Mouse (Mus musculus): ENCODE data around the gene Hps4. TPM values are rescaled to one million over a fixed set of nuclear protein-coding genes. Genes with fewer than 3 reads are reported as not detected.
A peak's percentile ranks its signal among the peaks of the same experiment; 100 is the strongest.

The Hps4 gene
- 47.2 and 53.5 TPM in 2 replicates for polyA plus RNA-seq (2012; rRNA removed)

DNA sequence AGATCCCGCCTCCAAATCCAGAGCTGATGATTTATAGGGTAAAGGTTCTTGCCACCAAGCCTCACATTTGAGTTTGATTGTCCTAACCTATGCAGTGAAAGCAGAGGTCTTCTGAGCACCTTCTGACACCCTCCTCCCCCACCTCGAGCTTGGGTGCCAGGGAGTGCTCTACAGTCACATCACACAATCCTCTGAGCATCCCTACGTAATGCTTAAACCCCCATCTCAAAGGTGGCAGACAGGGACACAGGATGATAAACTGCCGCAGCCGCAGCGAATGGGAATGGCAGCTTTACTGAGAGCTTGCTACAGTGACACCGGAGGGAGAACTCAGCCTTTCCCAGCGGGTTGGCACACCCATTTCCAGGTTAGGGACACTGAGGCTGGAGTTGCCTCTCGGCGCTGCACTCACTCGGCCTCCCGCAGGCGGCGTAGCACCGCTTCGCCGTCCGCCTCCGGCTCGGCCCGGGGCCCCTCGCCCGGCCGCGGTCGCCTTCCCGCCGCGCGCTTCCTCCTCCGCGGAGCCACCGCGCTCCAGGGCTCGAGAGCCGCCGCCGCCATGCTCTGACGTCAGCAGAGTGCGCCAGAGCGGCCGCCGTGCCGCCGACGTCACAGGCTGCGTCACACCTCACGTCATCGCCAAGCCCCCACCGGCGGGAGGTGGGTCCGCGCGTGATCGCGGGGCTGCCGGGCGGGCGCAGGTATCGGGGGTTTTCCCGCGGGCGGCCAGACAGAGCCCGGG, at the start of gene Hps4, which contains the start of gene Srrd:
Hps4 (plus strand) TSS at position 621 of the 742 bp plus-strand sequence.
Srrd (minus strand) TSS at position 578 of the 742 bp plus-strand sequence.
- Histone ChIP-seq H3K4me1 (ENCODE audit: control insufficient read depth, insufficient read depth, low read length) (peaks cover 7% of the 10 kb centered on the region), H3K27ac (ENCODE audit: insufficient read depth, low read length) (no peak within 1 kb of the TSS)
- TF ChIP-seq CTCF (IDR thresholded peaks at IDR 0.05; ENCODE audit: extremely low read depth, insufficient read depth, low read length) (no peak), POLR2A (IDR thresholded peaks at IDR 0.05; ENCODE audit: extremely low read depth, insufficient read depth, low read length) (peak; percentile 57; the same call in 1 of the 2 replicates)

DNA sequence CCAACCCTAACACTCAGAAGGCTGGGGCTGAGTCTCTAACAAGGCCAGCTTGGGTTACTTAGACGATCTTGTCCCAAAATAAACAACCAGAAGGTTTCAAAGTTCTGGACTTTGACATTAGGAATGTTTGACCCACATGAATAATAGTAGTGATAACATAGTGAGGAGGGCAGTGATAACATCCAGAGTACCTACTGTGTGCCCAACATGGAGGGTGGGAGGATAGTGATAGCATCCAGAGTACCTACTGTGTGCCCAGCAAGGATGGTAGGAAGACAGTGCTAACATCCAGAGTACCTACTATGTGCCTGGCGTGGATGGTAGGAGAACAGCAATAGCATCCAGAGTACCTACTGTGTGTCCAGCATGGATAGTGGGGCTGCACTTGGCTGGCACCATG, 49.1 kb upstream of the Hps4 start:
- no peak overlapping the region for H3K27ac ChIP-seq (ENCODE audit: insufficient read depth, low read length)
- H3K4me3 ChIP-seq (ENCODE audit: insufficient read depth, low read length), result no peak overlapping the region
- TF ChIP-seq POLR2A (IDR thresholded peaks at IDR 0.05; ENCODE audit: extremely low read depth, insufficient read depth, low read length) (no peak), CTCF (IDR thresholded peaks at IDR 0.05; ENCODE audit: extremely low read depth, insufficient read depth, low read length) (no peak)
- peaks cover 12% of the 10 kb centered on the region for H3K4me1 ChIP-seq (ENCODE audit: control insufficient read depth, insufficient read depth, low read length)

More for the DNA sequence above, at the start of gene Hps4, which contains the start of gene Srrd:
- peak within 1 kb of the TSS; percentile 76 for H3K4me3 ChIP-seq (ENCODE audit: insufficient read depth, low read length)

DNA sequence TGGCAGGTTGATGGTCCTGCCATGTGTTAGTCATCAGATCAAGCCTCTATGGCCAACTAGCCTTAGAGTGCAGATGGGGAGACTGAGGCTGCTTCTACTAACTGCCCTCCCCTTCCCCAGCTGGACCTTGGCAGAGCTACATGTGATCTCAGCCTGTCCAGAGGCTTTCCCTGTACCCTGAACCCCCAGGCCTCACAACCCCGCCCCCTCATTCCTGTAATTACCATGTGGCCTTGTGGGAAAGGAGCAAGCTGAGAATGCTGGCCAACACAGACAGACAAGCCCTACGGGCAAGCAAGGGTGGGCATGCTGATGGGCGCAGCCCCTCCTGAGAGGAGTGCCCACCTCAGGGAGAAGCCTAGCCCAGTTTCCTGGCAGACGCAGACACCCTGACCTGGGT, 48.2 kb upstream of the Hps4 start:
- TF ChIP-seq CTCF (IDR thresholded peaks at IDR 0.05; ENCODE audit: extremely low read depth, insufficient read depth, low read length) (no peak), POLR2A (IDR thresholded peaks at IDR 0.05; ENCODE audit: extremely low read depth, insufficient read depth, low read length) (no peak)
- no peak overlapping the region for H3K4me3 ChIP-seq (ENCODE audit: insufficient read depth, low read length)
- peaks cover 12% of the 10 kb centered on the region for H3K4me1 ChIP-seq (ENCODE audit: control insufficient read depth, insufficient read depth, low read length)
- no peak overlapping the region for H3K27ac ChIP-seq (ENCODE audit: insufficient read depth, low read length)

DNA sequence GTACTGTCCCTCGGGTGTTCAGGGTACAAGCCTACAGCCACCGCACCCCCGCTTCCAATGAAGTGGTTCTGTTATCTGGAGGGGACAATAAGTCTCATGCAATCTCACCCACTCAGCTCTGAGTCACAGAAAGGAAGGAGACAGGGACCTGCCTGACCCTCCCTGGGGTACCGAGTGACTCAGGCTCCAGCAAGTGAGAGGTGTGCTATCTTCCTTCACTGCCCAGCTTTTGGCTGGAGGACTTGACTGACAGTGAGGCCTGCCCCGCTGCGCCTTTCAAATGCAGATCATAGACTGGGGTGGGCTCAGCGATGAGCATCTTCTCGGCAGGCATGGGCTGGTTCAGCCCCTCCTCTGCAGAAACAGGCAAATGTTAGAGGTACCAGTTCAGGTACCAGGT, 47.7 kb upstream of the Hps4 start:
- Histone ChIP-seq H3K4me3 (ENCODE audit: insufficient read depth, low read length) (no peak overlapping the region), H3K4me1 (ENCODE audit: control insufficient read depth, insufficient read depth, low read length) (peaks cover 13% of the 10 kb centered on the region), H3K27ac (ENCODE audit: insufficient read depth, low read length) (no peak overlapping the region)
- TF ChIP-seq POLR2A (IDR thresholded peaks at IDR 0.05; ENCODE audit: extremely low read depth, insufficient read depth, low read length) (no peak), CTCF (IDR thresholded peaks at IDR 0.05; ENCODE audit: extremely low read depth, insufficient read depth, low read length) (no peak)

DNA sequence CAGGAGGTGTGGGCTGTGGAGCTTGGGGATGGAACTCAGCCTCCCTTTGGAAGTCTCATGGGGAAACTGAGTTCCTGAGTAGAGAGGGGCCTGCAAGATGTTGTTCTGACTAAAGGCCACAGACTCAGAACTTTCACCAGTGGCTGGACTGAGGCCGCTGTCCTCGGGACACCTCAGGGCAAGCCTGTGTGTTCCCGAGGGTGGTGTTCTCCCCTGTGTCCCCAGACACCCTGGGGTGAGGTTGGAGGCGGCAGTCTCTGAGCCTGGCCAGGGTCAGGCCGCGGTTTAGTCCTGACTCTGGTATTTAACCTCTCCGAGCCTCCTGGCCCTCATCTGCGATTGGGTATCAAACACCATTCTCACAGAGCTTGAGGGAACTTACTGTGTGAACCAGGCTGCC, 47.3 kb upstream of the Hps4 start:
- no peak overlapping the region for H3K27ac ChIP-seq (ENCODE audit: insufficient read depth, low read length)
- no peak overlapping the region for H3K4me3 ChIP-seq (ENCODE audit: insufficient read depth, low read length)
- peaks cover 14% of the 10 kb centered on the region for H3K4me1 ChIP-seq (ENCODE audit: control insufficient read depth, insufficient read depth, low read length)
- no peak for TF ChIP-seq CTCF (IDR thresholded peaks at IDR 0.05; ENCODE audit: extremely low read depth, insufficient read depth, low read length)
- no peak for TF ChIP-seq POLR2A (IDR thresholded peaks at IDR 0.05; ENCODE audit: extremely low read depth, insufficient read depth, low read length)

DNA sequence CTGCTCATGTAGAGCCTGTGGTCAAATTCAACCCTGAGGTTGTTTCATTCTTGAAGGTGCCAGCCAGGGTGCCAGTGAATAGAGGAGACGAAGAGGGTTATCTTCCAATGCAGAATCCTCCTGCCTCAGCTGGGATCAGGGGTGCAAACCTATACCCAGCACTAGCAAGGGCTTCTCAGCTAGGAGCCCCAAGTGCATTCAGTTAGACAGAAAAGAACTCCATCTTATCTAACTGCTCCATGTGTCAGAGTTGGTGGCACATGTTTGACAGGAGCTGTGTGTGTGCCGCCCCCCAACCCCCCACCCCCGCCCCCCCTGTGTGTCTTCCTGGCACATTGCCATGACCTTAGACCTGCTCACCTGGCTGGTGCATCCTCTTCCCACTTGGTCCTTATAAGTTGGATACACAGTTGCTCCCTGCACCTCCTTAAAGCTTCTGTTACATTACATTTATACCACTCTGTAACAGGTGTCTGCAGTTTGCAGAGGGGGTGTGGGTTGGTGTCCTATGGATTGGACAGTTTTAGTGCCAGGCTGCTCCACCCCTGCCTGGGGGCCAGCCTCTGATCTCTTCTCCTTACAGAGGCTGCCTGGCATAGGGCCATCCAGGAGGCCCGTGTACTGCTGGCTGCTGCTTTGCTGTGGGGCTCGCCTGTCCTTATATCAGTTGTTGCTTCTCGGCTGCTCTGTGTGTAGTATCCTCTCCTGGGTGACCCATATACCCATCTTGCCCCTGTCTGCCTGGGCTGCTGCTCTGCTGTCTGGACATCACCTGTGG, 46.3 kb upstream of the Hps4 start:
- Histone ChIP-seq H3K27ac (ENCODE audit: insufficient read depth, low read length) (no peak overlapping the region), H3K4me1 (ENCODE audit: control insufficient read depth, insufficient read depth, low read length) (peaks cover 14% of the 10 kb centered on the region), H3K4me3 (ENCODE audit: insufficient read depth, low read length) (no peak overlapping the region)
- TF ChIP-seq POLR2A (IDR thresholded peaks at IDR 0.05; ENCODE audit: extremely low read depth, insufficient read depth, low read length) (no peak), CTCF (IDR thresholded peaks at IDR 0.05; ENCODE audit: extremely low read depth, insufficient read depth, low read length) (no peak)

DNA sequence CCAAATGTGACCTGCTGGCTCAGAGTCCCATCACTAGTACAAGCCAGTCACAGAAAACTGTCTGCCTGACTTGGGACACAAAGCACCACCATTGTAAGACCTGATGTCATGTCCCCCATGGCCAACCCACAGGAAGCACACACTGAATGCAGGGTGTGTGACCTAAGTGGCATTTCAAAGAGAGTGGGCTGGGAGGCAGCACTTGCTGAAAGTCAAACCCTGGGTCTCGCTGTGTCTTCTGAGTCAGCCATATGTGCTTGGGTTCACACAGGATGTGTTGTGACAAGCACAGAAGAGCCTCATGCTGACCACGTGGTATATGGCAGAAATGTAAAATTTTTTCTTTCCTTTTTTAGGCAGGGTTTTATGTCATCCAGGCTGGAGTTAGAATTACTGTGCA, 45.6 kb upstream of the Hps4 start:
- H3K4me3 ChIP-seq (ENCODE audit: insufficient read depth, low read length), result no peak overlapping the region
- no peak overlapping the region for H3K27ac ChIP-seq (ENCODE audit: insufficient read depth, low read length)
- H3K4me1 ChIP-seq (ENCODE audit: control insufficient read depth, insufficient read depth, low read length), result peaks cover 14% of the 10 kb centered on the region
- TF ChIP-seq CTCF (IDR thresholded peaks at IDR 0.05; ENCODE audit: extremely low read depth, insufficient read depth, low read length) (no peak), POLR2A (IDR thresholded peaks at IDR 0.05; ENCODE audit: extremely low read depth, insufficient read depth, low read length) (no peak)

DNA sequence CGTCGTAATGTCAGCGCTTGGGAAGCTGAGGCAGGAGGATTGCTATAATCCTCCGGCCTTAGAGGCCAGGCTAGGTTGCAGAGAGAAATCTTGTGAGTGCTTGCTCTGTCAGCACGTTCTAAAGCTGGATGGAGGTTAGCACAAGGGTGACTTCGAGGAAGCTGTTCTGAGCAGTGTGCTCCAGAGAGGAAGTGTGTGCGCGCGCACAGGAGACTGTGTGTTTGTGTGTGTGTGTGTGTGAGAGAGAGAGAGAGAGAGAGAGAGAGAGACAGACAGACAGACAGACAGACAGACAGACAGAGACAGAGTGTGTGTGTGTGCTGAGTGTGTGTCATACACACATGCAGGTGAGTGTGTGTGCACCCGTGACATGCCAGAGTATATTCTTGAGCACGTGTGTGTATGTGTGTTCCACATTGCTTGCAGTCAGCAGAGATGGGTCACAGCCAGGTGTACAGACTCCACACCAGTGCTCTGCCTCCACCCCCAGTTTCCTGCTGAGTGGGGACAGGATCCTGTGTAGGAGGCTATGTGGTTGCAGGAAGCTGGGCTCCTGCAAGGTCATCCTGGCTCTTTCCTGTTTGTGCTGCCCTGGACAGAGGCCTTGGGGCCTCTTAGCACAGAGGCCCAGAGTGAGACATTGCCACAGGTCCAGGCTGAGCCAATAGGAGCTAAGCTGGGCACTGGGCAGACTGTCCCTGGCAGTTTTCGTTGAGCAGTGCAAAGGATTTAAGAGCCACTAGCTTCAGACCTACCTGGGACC, 44.5 kb upstream of the Hps4 start:
- TF ChIP-seq CTCF (IDR thresholded peaks at IDR 0.05; ENCODE audit: extremely low read depth, insufficient read depth, low read length) (no peak), POLR2A (IDR thresholded peaks at IDR 0.05; ENCODE audit: extremely low read depth, insufficient read depth, low read length) (no peak)
- no peak overlapping the region for H3K4me3 ChIP-seq (ENCODE audit: insufficient read depth, low read length)
- peak overlapping the region; percentile 5; the same call in 1 of the 2 replicates for H3K27ac ChIP-seq (ENCODE audit: insufficient read depth, low read length)
- peaks cover 12% of the 10 kb centered on the region for H3K4me1 ChIP-seq (ENCODE audit: control insufficient read depth, insufficient read depth, low read length)

DNA sequence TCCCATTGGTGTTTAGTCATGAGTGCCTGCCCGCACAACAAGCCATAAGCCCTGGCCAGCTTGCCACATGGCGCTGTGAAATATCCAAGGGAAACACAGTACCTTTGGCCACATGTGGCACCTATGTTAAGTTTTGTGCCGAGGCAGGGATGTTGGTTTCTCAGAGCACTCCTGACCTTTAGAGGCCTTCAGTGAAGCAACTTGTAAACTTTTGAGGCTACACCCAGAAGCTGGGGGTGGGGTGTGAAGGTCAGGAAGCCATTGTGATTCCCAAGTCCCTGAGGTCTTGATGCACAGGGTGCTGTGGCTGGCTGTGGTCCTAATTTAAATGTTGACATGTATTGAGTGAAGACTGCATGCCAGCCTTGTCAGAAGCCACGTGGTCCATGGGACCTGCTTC, 43.5 kb upstream of the Hps4 start:
- 0 out of 2 replicates have a peak overlapping the region, but pooled peaks have one; percentile 5 for H3K27ac ChIP-seq (ENCODE audit: insufficient read depth, low read length)
- H3K4me1 ChIP-seq (ENCODE audit: control insufficient read depth, insufficient read depth, low read length), result peaks cover 12% of the 10 kb centered on the region
- TF ChIP-seq POLR2A (IDR thresholded peaks at IDR 0.05; ENCODE audit: extremely low read depth, insufficient read depth, low read length), result no peak
- no peak for TF ChIP-seq CTCF (IDR thresholded peaks at IDR 0.05; ENCODE audit: extremely low read depth, insufficient read depth, low read length)
- H3K4me3 ChIP-seq (ENCODE audit: insufficient read depth, low read length), result no peak overlapping the region
